Comparison of ENCODE assay signal across 8 mouse cellular contexts in the genomic region with DNA sequence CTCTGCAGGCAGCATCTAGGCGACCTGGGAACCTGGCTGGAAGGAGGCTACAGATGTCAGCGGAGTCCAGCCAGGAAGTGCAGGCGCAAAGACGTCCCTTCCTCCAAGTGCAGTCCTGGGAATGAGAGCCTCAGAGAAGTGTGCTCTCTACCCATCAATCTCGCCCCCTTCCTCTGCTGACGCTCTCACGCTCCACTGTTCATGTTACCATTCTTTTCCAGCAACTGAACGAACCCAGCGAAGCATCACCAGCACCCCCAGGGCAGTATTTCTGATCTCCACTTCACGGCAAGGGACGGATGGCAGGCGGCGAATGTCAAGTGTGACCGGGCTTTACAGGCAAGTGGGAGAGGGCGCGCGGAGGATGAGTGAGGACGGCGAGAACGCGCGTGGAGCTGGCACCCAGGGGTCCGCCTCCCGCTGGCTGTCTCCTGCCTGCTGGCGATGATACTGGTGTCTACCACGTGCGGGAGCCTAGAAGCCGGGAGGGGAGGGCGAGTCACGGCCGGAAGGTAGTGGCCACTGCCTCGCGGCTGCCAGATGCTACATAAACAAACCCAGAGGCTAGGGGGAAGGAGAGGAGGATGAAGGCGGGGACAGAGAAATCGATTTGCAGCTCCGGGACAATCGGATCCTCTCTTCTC. TPM values are rescaled to one million over a fixed set of nuclear protein-coding genes. Genes with fewer than 3 reads are reported as not detected.
A peak's percentile ranks its signal among the peaks of the same experiment; 100 is the strongest.
DNase-seq lines count a peak whose midpoint lies in the region; ATAC-seq and TF ChIP-seq lines count a peak whose summit lies in the region.

Gene Galntl6, minus strand, starts transcription at position 445 of the 644 bp plus-strand sequence.

- no peaks in the 10 kb centered on the region for H3K36me3 ChIP-seq in megakaryocyte, embryonic 14.5 days (replicated peaks; ENCODE audit: low read length)
- H3K36me3 ChIP-seq in embryonic facial prominence, embryonic 10.5 days (replicated peaks): no peaks in the 10 kb centered on the region
- no peaks in the 10 kb centered on the region for H3K36me3 ChIP-seq in hindbrain, postnatal 0 days (ENCODE audit: insufficient read depth, low read length)
- H3K36me3 ChIP-seq in limb, embryonic 14.5 days (ENCODE audit: control insufficient read depth, insufficient read depth, low read length): no peaks in the 10 kb centered on the region

- peaks cover 24% of the 10 kb centered on the region for H3K27me3 ChIP-seq in megakaryocyte, embryonic 14.5 days (replicated peaks)
- peaks cover 41% of the 10 kb centered on the region for H3K27me3 ChIP-seq in embryonic facial prominence, embryonic 10.5 days (replicated peaks; ENCODE audit: low read depth, poor library complexity, severe bottlenecking)
- no peaks in the 10 kb centered on the region for H3K27me3 ChIP-seq in hindbrain, postnatal 0 days (ENCODE audit: insufficient read depth, low read length)
- H3K27me3 ChIP-seq in limb, embryonic 14.5 days (ENCODE audit: control insufficient read depth, insufficient read depth, low read length): peaks cover 25% of the 10 kb centered on the region

- TF ChIP-seq CTCF in hindbrain, postnatal 0 days (IDR thresholded peaks at IDR 0.05; ENCODE audit: low read depth): 0 out of 2 replicates have a peak, but pooled peaks have one; percentile 8

- H3K4me3 ChIP-seq in megakaryocyte, embryonic 14.5 days (replicated peaks): peak within 1 kb of the TSS; percentile 74
- peak within 1 kb of the TSS; percentile 75 for H3K4me3 ChIP-seq in embryonic facial prominence, embryonic 10.5 days
- peak within 1 kb of the TSS; percentile 73 for H3K4me3 ChIP-seq in hindbrain, postnatal 0 days (ENCODE audit: low read length)
- H3K4me3 ChIP-seq in limb, embryonic 14.5 days (replicated peaks; ENCODE audit: low read length): peak within 1 kb of the TSS; percentile 55

- WGBS in embryonic facial prominence, embryonic 10.5 days: under 1% methylated on average over 37 of the region's 37 CpGs
- WGBS in hindbrain, postnatal 0 days: under 1% methylated on average over 37 of the region's 37 CpGs
- WGBS in limb, embryonic 14.5 days: under 1% methylated on average over 36 of the region's 37 CpGs

- no peak for TF ChIP-seq POLR2A in limb, embryonic 14.5 days (IDR thresholded peaks at IDR 0.05; ENCODE audit: borderline replicate concordance, extremely low read depth, insufficient read depth, insufficient read length)

- peaks cover 11% of the 10 kb centered on the region; the same call in 1 of the 2 replicates for H3K4me1 ChIP-seq in megakaryocyte, embryonic 14.5 days
- H3K4me1 ChIP-seq in embryonic facial prominence, embryonic 10.5 days: peaks cover 12% of the 10 kb centered on the region; the same call in 1 of the 2 replicates
- no peaks in the 10 kb centered on the region for H3K4me1 ChIP-seq in hindbrain, postnatal 0 days (ENCODE audit: insufficient read depth, low read length)
- 0 out of 2 replicates have a peak, but pooled peaks cover 4% of the 10 kb centered on the region for H3K4me1 ChIP-seq in limb, embryonic 14.5 days (ENCODE audit: control insufficient read depth, insufficient read depth, low read length)

- H3K9ac ChIP-seq in hindbrain, postnatal 0 days (replicated peaks; ENCODE audit: low read length): peak within 1 kb of the TSS; percentile 71
- H3K9ac ChIP-seq in limb, embryonic 14.5 days (ENCODE audit: low read depth, low read length, severe bottlenecking): peak within 1 kb of the TSS; percentile 55

- peak within 1 kb of the TSS; percentile 70; the same call in 1 of the 2 replicates for H3K27ac ChIP-seq in embryonic facial prominence, embryonic 10.5 days (replicated peaks)
- peak within 1 kb of the TSS; percentile 82 for H3K27ac ChIP-seq in hindbrain, postnatal 0 days
- H3K27ac ChIP-seq in limb, embryonic 14.5 days (replicated peaks; ENCODE audit: low read depth, low read length): no peak within 1 kb of the TSS

- peak; percentile 64 for DNase-seq in embryonic facial prominence, embryonic 10.5 days (ENCODE audit: low spot score)
- peak; percentile 61 for DNase-seq in hindbrain, postnatal 0 days (ENCODE audit: low spot score)
- DNase-seq in limb, embryonic 14.5 days (ENCODE audit: low spot score): peak; percentile 5
- peak; percentile 16 for DNase-seq in retina, postnatal 7 days (ENCODE audit: low read depth, low spot score)
- no peak for DNase-seq in urinary bladder, postnatal 14 days (ENCODE audit: low spot score)
- no peak for DNase-seq in adipocyte (ENCODE audit: low spot score)

- ATAC-seq in megakaryocyte, adult 5-6 weeks (ENCODE audit: poor library complexity, severe bottlenecking): no peak
- peak; percentile 77 for ATAC-seq in hindbrain, postnatal 0 days
- peak; percentile 19; the same call in 1 of the 2 replicates for ATAC-seq in limb, embryonic 14.5 days (ENCODE audit: low FRiP score, low read depth)

- peaks cover 13% of the 10 kb centered on the region for H3K9me3 ChIP-seq in megakaryocyte, embryonic 14.5 days
- H3K9me3 ChIP-seq in embryonic facial prominence, embryonic 10.5 days: no peaks in the 10 kb centered on the region
- H3K9me3 ChIP-seq in hindbrain, postnatal 0 days (ENCODE audit: low read length): no peaks in the 10 kb centered on the region
- no peaks in the 10 kb centered on the region for H3K9me3 ChIP-seq in limb, embryonic 14.5 days (ENCODE audit: control insufficient read depth, low read length)

- peak within 1 kb of the TSS; percentile 94 for H3K4me2 ChIP-seq in hindbrain, postnatal 0 days (ENCODE audit: low read depth, low read length)
- peak within 1 kb of the TSS; percentile 99 for H3K4me2 ChIP-seq in limb, embryonic 14.5 days (replicated peaks; ENCODE audit: low read depth, low read length, severe bottlenecking)

RNA-seq across cellular contexts. Expression of gene Galntl6, which starts in this region (rescaled TPM):
- polyA plus RNA-seq in megakaryocyte, embryonic 14.5 days (2012; ENCODE audit: insufficient read depth, low replicate concordance): not detected in 2 replicates
- not detected in 2 replicates for total RNA-seq in megakaryocyte, adult 5-6 weeks (2015)
- total RNA-seq in megakaryocyte, adult 5-6 weeks (2017): 0.22 TPM in 1 of 2 replicates, not detected in the other
- polyA plus RNA-seq in embryonic facial prominence, embryonic 10.5 days (2016; fragmentation: Nextera tagmentation; extraction: Ambion mirVana): 0.22 and 0.25 TPM in 2 replicates
- 26.5 and 26.6 TPM in 2 replicates for total RNA-seq in hindbrain, postnatal 0 days (2014; rRNA removed)
- polyA plus RNA-seq in hindbrain, postnatal 0 days (2015; fragmentation: Nextera tagmentation; extraction: Ambion mirVana): 16.5 and 16.7 TPM in 2 replicates
- polyA plus RNA-seq in limb, embryonic 14.5 days (2012; rRNA removed): 0.57 and 1.3 TPM in 2 replicates
- polyA plus RNA-seq in limb, embryonic 14.5 days (2014; fragmentation: Nextera tagmentation; extraction: Ambion mirVana): 0.65 and 0.75 TPM in 2 replicates

Comparison
In these comparisons a context has a peak if more than half of its experiments do, and no peak if none do; other contexts are left out.
1. RNA of gene Galntl6 (total RNA-seq): 26.5 to 26.6 TPM in hindbrain, postnatal 0 days; 0.22 TPM in megakaryocyte, adult 5-6 weeks; every median in the first group is over 10 times any median in the second.
2. Peak in DNase-seq, H3K4me3 ChIP-seq and H3K27ac ChIP-seq in embryonic facial prominence, embryonic 10.5 days; RNA of the gene not detected or under 1 TPM.
3. DNase-seq: peak in hindbrain, postnatal 0 days (single experiment), limb, embryonic 14.5 days (single experiment) and retina, postnatal 7 days (single experiment); none in urinary bladder, postnatal 14 days (single experiment) and adipocyte (single experiment).
4. Peak in every context shown above with its lines, with median percentiles within 50 percentile points of each other: H3K4me3 ChIP-seq.